Mouse (Mus musculus) heart, adult 2 months (tissue): ENCODE data around the gene Dnaaf5.

Source experiments
- CTCF ChIP-seq: fragments of 200-600 bp; IDR thresholded peaks from 2 replicates; pipeline ENCODE4 v1.8.1; 2022; ENCODE audit warnings: antibody characterized with exemption, mild to moderate bottlenecking, moderate library complexity
- EP300 ChIP-seq: fragments of 200-500 bp; IDR thresholded peaks from 2 replicates; pipeline ENCODE4 v1.6.1; 2011; ENCODE audit warnings: low read depth, low read length, control low read depth; ENCODE audit not compliant: insufficient read depth
- POLR2A ChIP-seq: fragments of 200-500 bp; IDR thresholded peaks from 2 replicates; pipeline ENCODE4 v1.6.1; 2011; ENCODE audit warnings: mild to moderate bottlenecking, low read depth, low read length, control low read depth; ENCODE audit not compliant: insufficient read depth

- no peak for TF ChIP-seq POLR2A
- no peak for TF ChIP-seq CTCF
- TF ChIP-seq EP300: no peak
Measured at GRCm38 (mm10) chr5:139111991-139112390, 38.0 kb upstream of the Dnaaf5 start.
